Mouse (Mus musculus): ENCODE measurements around the gene Ccl2. TPM values are rescaled to one million over a fixed set of nuclear protein-coding genes. Genes with fewer than 3 reads are reported as not detected.

The Ccl2 gene
- polyA plus RNA-seq (2014; fragmentation: Illumina TruSeq; extraction: RNeasy Lipid Tissue Mini Kit (QIAGEN cat#74804); ENCODE audit: low read depth, low replicate concordance): not detected

GRCm38 (mm10) chr11:82035356-82035755 is at the start of gene Ccl2:
Gene Ccl2, plus strand, starts transcription at chr11:82035571.

DNA sequence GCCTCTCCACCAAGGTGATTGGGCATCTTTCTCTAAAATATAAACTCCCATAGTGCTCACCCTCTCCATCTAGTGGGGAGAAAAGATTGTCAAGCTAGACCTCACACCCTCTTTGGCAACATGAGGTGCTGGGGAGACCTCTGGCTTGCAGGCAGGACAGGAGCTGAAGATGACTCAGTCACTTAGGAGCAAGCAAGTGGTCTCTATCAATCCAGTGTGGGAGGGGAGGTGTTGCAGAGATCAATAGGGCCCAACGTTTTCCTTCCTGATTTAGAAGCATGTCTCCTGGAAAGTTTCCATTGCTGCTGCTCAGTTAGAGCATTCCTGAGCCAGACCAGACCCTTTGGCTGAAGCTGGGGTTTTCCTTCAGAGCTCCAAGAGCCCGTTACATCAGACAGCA is 3.2 kb downstream of the Ccl2 start, which contains the start of gene Gm17268:
Gm17268 (minus strand) TSS at position 28 of the 400 bp plus-strand sequence.

DNA sequence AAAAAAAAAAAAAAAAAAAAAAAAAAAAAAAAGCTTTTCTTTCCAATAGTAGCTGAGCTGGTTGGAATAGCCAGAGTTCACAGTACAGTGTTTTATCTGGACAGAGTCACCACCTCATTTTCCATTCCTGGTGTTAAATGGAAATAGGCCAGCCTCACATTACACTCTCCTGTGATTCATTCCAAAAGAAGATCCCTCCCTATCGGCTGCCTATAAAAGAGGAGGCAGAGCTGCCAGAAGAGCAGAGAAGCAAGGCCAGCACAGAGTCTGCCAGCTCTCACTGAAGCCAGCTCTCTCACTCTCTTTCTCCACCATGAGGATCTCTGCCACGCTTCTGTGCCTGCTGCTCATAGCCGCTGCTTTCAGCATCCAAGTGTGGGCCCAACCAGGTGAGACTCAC is 10.1 kb downstream of the Ccl2 start, which contains the start of gene Ccl7:
Ccl7 (plus strand) TSS at position 242 of the 400 bp plus-strand sequence.

GRCm38 (mm10) chr11:82057646-82058045 is 22.3 kb downstream of the Ccl2 start, which contains the start of gene Ccl11:
Gene Ccl11, plus strand, starts transcription at chr11:82057823.

Other genes starting within 250 kb of the Ccl2 start
- gene 5530401A14Rik, start 174.9 kb upstream of the Ccl2 start, polyA plus RNA-seq (2014; fragmentation: Illumina TruSeq; extraction: RNeasy Lipid Tissue Mini Kit (QIAGEN cat#74804); ENCODE audit: low read depth, low replicate concordance): not detected
- not detected for gene Asic2, start 67.1 kb upstream of the Ccl2 start, polyA plus RNA-seq (2014; fragmentation: Illumina TruSeq; extraction: RNeasy Lipid Tissue Mini Kit (QIAGEN cat#74804); ENCODE audit: low read depth, low replicate concordance)
- gene Gm17268, start 3.0 kb downstream of the Ccl2 start, polyA plus RNA-seq (2014; fragmentation: Illumina TruSeq; extraction: RNeasy Lipid Tissue Mini Kit (QIAGEN cat#74804); ENCODE audit: low read depth, low replicate concordance): not detected
- not detected for gene Ccl7, start 10.1 kb downstream of the Ccl2 start, polyA plus RNA-seq (2014; fragmentation: Illumina TruSeq; extraction: RNeasy Lipid Tissue Mini Kit (QIAGEN cat#74804); ENCODE audit: low read depth, low replicate concordance)
- not detected for gene Ccl11, start 22.3 kb downstream of the Ccl2 start, polyA plus RNA-seq (2014; fragmentation: Illumina TruSeq; extraction: RNeasy Lipid Tissue Mini Kit (QIAGEN cat#74804); ENCODE audit: low read depth, low replicate concordance)
- gene Ccl12, start 66.3 kb downstream of the Ccl2 start, polyA plus RNA-seq (2014; fragmentation: Illumina TruSeq; extraction: RNeasy Lipid Tissue Mini Kit (QIAGEN cat#74804); ENCODE audit: low read depth, low replicate concordance): 0.69 TPM
- gene Ccl8, start 79.6 kb downstream of the Ccl2 start, polyA plus RNA-seq (2014; fragmentation: Illumina TruSeq; extraction: RNeasy Lipid Tissue Mini Kit (QIAGEN cat#74804); ENCODE audit: low read depth, low replicate concordance): 3.7 TPM

Data from testis, adult 10 weeks (tissue).